Mouse (Mus musculus): ENCODE results near the gene Adora2a. TPM values are rescaled to one million over a fixed set of nuclear protein-coding genes. Genes with fewer than 3 reads are reported as not detected.

The Adora2a gene
- polyA plus RNA-seq, 1 experiment from 2014 or later: 5.1 TPM

DNA sequence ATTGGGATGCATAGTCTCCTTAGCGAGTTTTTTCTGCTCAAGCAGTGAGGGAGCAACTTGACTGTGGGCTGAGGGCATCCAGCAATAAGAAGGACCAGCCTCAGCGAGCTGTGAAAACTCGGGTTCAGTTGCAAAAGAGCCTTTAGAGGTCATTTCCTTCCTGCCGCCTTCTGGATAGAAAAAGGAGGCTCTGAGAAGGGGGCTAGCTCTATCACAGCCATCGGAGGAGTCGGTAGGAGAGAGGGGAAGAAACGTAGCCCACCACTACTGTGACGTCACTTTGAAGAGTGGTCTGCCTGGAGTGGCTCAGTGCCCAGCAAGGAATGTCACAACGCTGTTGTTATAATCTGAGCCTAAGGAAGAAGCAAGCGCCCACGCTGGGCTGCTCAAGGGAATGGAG is 10.4 kb downstream of the Adora2a start:
- Histone ChIP-seq H3K36me3 (ENCODE audit: control insufficient read depth, insufficient read depth, low read length) (no peaks in the 10 kb centered on the region), H3K9me3 (ENCODE audit: control insufficient read depth, low read length) (no peaks in the 10 kb centered on the region), H3K4me2 (ENCODE audit: low read length) (no peak overlapping the region), H3K4me3 (replicated peaks; ENCODE audit: low read depth, low read length) (no peak overlapping the region), H3K9ac (replicated peaks; ENCODE audit: low read length) (no peak overlapping the region), H3K4me1 (ENCODE audit: control insufficient read depth, insufficient read depth, low read length) (no peaks in the 10 kb centered on the region), H3K27ac (replicated peaks; ENCODE audit: low read depth, low read length) (no peak overlapping the region), H3K27me3 (ENCODE audit: control insufficient read depth, insufficient read depth, low read length) (no peaks in the 10 kb centered on the region)
- DNase-seq (no peak), ATAC-seq (ENCODE audit: low FRiP score, low TSS enrichment) (no peak)
- 83% methylated on average over 11 of the region's 11 CpGs for WGBS

DNA sequence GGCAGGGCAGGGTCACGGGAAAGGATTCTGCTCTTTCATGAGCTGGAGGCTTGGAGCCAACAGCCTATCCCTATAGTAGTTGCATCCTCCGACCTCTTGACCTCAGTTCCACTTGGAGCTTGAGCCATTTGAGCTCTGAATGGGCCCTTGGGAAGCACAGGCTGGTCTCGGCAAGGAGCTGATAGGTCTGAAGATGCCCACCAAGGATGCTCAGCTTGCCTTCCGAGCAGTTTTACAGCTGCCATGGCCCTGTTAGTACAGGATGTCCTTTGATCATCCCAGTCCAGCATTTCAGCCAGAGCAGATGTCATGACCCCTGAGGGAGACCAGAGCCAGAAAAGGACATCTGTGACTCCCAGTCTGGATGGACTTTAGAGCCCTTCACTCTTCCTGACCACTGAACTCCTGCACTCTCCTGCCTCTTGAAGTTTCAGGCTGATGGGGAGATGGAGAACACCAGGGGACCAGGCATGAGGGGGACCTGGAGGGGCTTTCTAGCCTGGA is 11.6 kb downstream of the Adora2a start:
- no peaks in the 10 kb centered on the region for H3K36me3 ChIP-seq (ENCODE audit: control insufficient read depth, insufficient read depth, low read length)
- no peaks in the 10 kb centered on the region for H3K9me3 ChIP-seq (ENCODE audit: control insufficient read depth, low read length)
- H3K4me2 ChIP-seq (ENCODE audit: low read length): no peak overlapping the region
- no peaks in the 10 kb centered on the region for H3K4me1 ChIP-seq (ENCODE audit: control insufficient read depth, insufficient read depth, low read length)
- DNase-seq: no peak
- no peak overlapping the region for H3K4me3 ChIP-seq (replicated peaks; ENCODE audit: low read depth, low read length)
- H3K9ac ChIP-seq (replicated peaks; ENCODE audit: low read length): no peak overlapping the region
- no peaks in the 10 kb centered on the region for H3K27me3 ChIP-seq (ENCODE audit: control insufficient read depth, insufficient read depth, low read length)
- H3K27ac ChIP-seq (replicated peaks; ENCODE audit: low read depth, low read length): no peak overlapping the region
- WGBS: 36% methylated on average over 4 of the region's 4 CpGs
- no peak for ATAC-seq (ENCODE audit: low FRiP score, low TSS enrichment)

DNA sequence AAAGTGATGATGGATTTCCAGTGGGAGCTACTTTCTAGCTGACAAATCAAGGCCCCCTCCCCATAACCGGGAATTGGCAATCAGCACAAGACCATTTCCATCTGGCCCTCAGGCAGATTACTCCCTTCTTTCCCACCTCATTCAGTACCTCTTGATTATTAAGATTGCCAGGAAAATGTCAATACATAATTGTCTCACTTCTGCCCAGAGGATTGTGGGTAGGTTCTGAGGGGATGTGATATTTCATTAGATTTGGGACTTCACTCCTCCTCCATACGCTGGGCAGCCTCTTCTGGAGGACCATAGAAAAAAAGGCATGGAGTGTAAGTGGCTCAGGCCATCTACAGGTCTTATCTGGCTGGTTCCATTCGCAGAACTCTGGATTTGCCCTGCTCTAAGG is 15.6 kb downstream of the Adora2a start:
- Histone ChIP-seq H3K4me1 (ENCODE audit: control insufficient read depth, insufficient read depth, low read length) (no peaks in the 10 kb centered on the region), H3K9ac (replicated peaks; ENCODE audit: low read length) (no peak overlapping the region), H3K27me3 (ENCODE audit: control insufficient read depth, insufficient read depth, low read length) (no peaks in the 10 kb centered on the region), H3K4me2 (ENCODE audit: low read length) (no peak overlapping the region), H3K9me3 (ENCODE audit: control insufficient read depth, low read length) (no peaks in the 10 kb centered on the region), H3K36me3 (ENCODE audit: control insufficient read depth, insufficient read depth, low read length) (no peaks in the 10 kb centered on the region), H3K4me3 (replicated peaks; ENCODE audit: low read depth, low read length) (no peak overlapping the region), H3K27ac (replicated peaks; ENCODE audit: low read depth, low read length) (no peak overlapping the region)
- no peak for DNase-seq
- 88% methylated on average over 3 of the region's 3 CpGs for WGBS
- no peak for ATAC-seq (ENCODE audit: low FRiP score, low TSS enrichment)

DNA sequence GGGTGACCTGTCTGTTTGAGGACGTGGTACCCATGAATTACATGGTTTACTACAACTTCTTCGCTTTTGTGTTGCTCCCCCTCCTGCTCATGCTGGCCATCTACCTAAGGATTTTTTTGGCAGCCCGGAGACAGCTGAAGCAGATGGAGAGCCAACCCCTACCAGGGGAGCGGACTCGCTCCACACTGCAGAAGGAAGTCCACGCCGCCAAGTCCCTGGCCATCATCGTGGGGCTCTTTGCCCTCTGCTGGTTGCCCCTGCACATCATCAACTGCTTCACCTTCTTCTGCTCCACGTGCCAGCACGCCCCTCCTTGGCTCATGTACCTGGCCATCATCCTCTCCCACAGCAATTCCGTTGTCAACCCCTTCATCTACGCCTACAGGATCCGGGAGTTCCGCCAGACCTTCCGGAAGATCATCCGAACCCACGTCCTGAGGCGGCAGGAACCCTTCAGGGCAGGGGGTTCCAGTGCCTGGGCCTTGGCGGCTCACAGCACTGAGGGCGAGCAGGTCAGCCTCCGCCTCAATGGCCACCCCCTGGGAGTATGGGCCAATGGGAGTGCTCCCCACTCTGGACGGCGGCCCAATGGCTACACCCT is 16.6 kb downstream of the Adora2a start:
- Histone ChIP-seq H3K27ac (replicated peaks; ENCODE audit: low read depth, low read length) (no peak overlapping the region), H3K9ac (replicated peaks; ENCODE audit: low read length) (no peak overlapping the region), H3K27me3 (ENCODE audit: control insufficient read depth, insufficient read depth, low read length) (no peaks in the 10 kb centered on the region), H3K9me3 (ENCODE audit: control insufficient read depth, low read length) (no peaks in the 10 kb centered on the region), H3K4me1 (ENCODE audit: control insufficient read depth, insufficient read depth, low read length) (no peaks in the 10 kb centered on the region), H3K4me3 (replicated peaks; ENCODE audit: low read depth, low read length) (no peak overlapping the region), H3K36me3 (ENCODE audit: control insufficient read depth, insufficient read depth, low read length) (no peaks in the 10 kb centered on the region), H3K4me2 (ENCODE audit: low read length) (no peak overlapping the region)
- ATAC-seq (ENCODE audit: low FRiP score, low TSS enrichment): no peak
- 95% methylated on average over 23 of the region's 23 CpGs for WGBS
- no peak for DNase-seq

DNA sequence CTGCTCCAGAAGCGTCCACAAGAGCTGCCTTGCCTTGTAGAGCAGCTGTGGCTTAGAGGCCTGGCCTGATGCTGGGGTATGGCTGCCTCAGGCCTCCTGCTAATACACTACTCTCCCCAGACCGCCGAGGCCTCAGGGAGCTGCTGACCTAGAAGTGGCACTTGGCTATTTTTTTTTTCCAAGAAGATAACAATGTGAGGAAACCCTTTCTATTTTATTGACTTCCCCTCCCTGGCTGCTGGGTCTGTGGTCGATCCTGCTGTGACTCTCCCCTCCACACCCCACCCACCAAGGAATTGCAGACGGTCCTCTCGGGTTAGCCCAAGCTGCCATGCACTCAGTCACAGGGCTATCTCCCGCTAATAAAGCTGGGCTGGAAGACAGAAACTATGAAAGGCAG is 17.5 kb downstream of the Adora2a start:
- ATAC-seq (ENCODE audit: low FRiP score, low TSS enrichment) (no peak), DNase-seq (no peak)
- H3K27ac ChIP-seq (replicated peaks; ENCODE audit: low read depth, low read length): no peak overlapping the region
- H3K9ac ChIP-seq (replicated peaks; ENCODE audit: low read length): no peak overlapping the region
- H3K9me3 ChIP-seq (ENCODE audit: control insufficient read depth, low read length): no peaks in the 10 kb centered on the region
- H3K4me3 ChIP-seq (replicated peaks; ENCODE audit: low read depth, low read length): no peak overlapping the region
- H3K4me2 ChIP-seq (ENCODE audit: low read length): no peak overlapping the region
- H3K36me3 ChIP-seq (ENCODE audit: control insufficient read depth, insufficient read depth, low read length): no peaks in the 10 kb centered on the region
- 79% methylated on average over 7 of the region's 7 CpGs for WGBS
- no peaks in the 10 kb centered on the region for H3K4me1 ChIP-seq (ENCODE audit: control insufficient read depth, insufficient read depth, low read length)
- no peaks in the 10 kb centered on the region for H3K27me3 ChIP-seq (ENCODE audit: control insufficient read depth, insufficient read depth, low read length)

DNA sequence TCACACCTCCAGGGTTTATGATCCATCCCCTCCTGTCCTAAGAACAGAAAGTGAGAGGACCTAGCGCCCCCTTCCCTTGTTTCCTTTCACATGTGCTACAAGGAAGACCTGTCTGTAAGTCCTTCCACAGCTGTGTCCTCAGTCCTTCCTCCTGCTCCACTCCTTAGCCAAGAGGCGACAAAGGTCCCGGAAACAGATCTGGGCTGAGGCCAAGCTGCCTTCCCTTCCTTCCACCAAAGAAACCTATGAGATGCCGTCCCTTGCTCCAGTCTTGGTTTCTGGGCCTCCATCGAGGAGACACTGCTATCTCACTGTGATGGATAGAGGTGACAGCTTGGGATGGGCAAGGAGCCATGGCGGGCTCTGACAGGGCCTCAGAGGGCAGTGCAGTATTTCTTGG is 18.4 kb downstream of the Adora2a start:
- ATAC-seq (ENCODE audit: low FRiP score, low TSS enrichment) (no peak), DNase-seq (no peak)
- no peaks in the 10 kb centered on the region for H3K27me3 ChIP-seq (ENCODE audit: control insufficient read depth, insufficient read depth, low read length)
- no peak overlapping the region for H3K27ac ChIP-seq (replicated peaks; ENCODE audit: low read depth, low read length)
- H3K4me2 ChIP-seq (ENCODE audit: low read length): no peak overlapping the region
- H3K9ac ChIP-seq (replicated peaks; ENCODE audit: low read length): no peak overlapping the region
- 94% methylated on average over 6 of the region's 6 CpGs for WGBS
- no peak overlapping the region for H3K4me3 ChIP-seq (replicated peaks; ENCODE audit: low read depth, low read length)
- H3K9me3 ChIP-seq (ENCODE audit: control insufficient read depth, low read length): no peaks in the 10 kb centered on the region
- H3K4me1 ChIP-seq (ENCODE audit: control insufficient read depth, insufficient read depth, low read length): no peaks in the 10 kb centered on the region
- no peaks in the 10 kb centered on the region for H3K36me3 ChIP-seq (ENCODE audit: control insufficient read depth, insufficient read depth, low read length)

DNA sequence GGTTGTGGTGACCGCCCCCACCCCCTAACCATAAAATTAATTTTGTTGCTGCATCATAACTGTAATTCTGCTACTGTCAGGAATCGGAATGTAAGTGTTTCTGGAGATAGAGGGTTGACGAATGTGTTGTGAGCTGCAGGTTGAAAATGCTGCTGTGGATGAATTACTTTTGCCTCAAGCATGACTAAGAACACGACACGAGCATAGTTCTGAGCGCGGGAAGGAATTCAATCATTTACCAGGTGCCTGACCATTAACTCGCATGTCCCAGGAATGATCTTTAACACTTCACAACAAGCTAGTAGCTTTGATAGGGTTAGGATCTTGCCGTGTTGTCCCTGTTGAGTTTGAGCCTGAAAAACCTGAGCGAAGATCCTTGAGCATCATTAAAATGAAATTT is 20.6 kb downstream of the Adora2a start:
- no peak for ATAC-seq (ENCODE audit: low FRiP score, low TSS enrichment)
- Histone ChIP-seq H3K4me2 (ENCODE audit: low read length) (no peak overlapping the region), H3K4me3 (replicated peaks; ENCODE audit: low read depth, low read length) (no peak overlapping the region), H3K4me1 (ENCODE audit: control insufficient read depth, insufficient read depth, low read length) (no peaks in the 10 kb centered on the region), H3K9me3 (ENCODE audit: control insufficient read depth, low read length) (no peaks in the 10 kb centered on the region), H3K27me3 (ENCODE audit: control insufficient read depth, insufficient read depth, low read length) (no peaks in the 10 kb centered on the region), H3K27ac (replicated peaks; ENCODE audit: low read depth, low read length) (no peak overlapping the region), H3K36me3 (ENCODE audit: control insufficient read depth, insufficient read depth, low read length) (no peaks in the 10 kb centered on the region), H3K9ac (replicated peaks; ENCODE audit: low read length) (no peak overlapping the region)
- WGBS: 81% methylated on average over 10 of the region's 10 CpGs
- DNase-seq: no peak

DNA sequence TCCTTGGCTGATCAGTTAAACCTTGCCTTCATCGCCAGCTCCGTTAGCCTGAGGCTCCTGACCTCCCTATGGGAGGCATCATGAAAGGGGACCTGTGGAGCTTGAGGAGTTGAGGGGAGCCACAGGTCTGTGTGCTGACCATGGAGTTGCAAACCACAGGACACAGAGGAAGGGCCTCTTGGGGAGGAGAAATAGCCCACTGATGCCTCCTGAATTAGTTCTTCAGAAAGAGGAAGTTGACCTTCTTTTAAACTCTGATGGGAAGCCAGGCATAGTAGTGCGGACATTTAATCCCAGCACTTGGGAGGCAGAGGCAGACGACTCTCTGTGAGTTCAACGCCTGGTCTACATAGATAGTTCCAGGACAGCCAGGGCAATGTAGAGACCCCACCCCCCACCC is 22.2 kb downstream of the Adora2a start:
- Histone ChIP-seq H3K27me3 (ENCODE audit: control insufficient read depth, insufficient read depth, low read length) (no peaks in the 10 kb centered on the region), H3K36me3 (ENCODE audit: control insufficient read depth, insufficient read depth, low read length) (no peaks in the 10 kb centered on the region), H3K4me1 (ENCODE audit: control insufficient read depth, insufficient read depth, low read length) (no peaks in the 10 kb centered on the region), H3K9ac (replicated peaks; ENCODE audit: low read length) (no peak overlapping the region), H3K9me3 (ENCODE audit: control insufficient read depth, low read length) (no peaks in the 10 kb centered on the region), H3K27ac (replicated peaks; ENCODE audit: low read depth, low read length) (no peak overlapping the region), H3K4me2 (ENCODE audit: low read length) (no peak overlapping the region), H3K4me3 (replicated peaks; ENCODE audit: low read depth, low read length) (no peak overlapping the region)
- ATAC-seq (ENCODE audit: low FRiP score, low TSS enrichment): no peak
- WGBS: 81% methylated on average over 5 of the region's 5 CpGs
- no peak for DNase-seq

DNA sequence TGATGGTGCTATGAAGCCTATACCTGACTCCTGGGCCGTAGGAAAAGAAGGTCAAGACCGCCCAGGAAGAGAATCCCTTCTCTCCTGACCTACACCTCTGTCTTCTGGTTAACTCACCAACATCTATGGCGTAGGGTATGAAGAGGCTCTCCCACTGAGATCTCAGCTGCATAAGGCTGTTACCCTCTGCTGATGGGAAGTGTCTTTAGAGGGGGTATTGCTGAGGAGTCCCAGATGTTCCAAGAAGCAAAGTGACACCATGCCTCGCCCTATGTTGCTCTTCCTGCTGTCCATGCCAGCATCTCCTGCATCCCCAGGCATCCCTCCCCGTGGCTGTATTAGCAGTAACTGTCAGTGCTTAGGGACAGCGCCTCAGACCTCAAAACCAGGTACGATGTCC is 22.7 kb downstream of the Adora2a start:
- Histone ChIP-seq H3K4me2 (ENCODE audit: low read length) (no peak overlapping the region), H3K9me3 (ENCODE audit: control insufficient read depth, low read length) (no peaks in the 10 kb centered on the region), H3K27ac (replicated peaks; ENCODE audit: low read depth, low read length) (no peak overlapping the region), H3K4me1 (ENCODE audit: control insufficient read depth, insufficient read depth, low read length) (no peaks in the 10 kb centered on the region), H3K9ac (replicated peaks; ENCODE audit: low read length) (no peak overlapping the region), H3K27me3 (ENCODE audit: control insufficient read depth, insufficient read depth, low read length) (no peaks in the 10 kb centered on the region), H3K4me3 (replicated peaks; ENCODE audit: low read depth, low read length) (no peak overlapping the region), H3K36me3 (ENCODE audit: control insufficient read depth, insufficient read depth, low read length) (no peaks in the 10 kb centered on the region)
- no peak for DNase-seq
- ATAC-seq (ENCODE audit: low FRiP score, low TSS enrichment): no peak
- 93% methylated on average over 7 of the region's 7 CpGs for WGBS

Data from midbrain, embryonic 14.5 days (tissue).